Mouse (Mus musculus) cerebellum, adult 11-12 months (tissue): ENCODE data around the gene E330021D16Rik.

Experiments used
- DNase-seq: peaks from one replicate; pipeline ENCODE4 v3.0.0; 2022

Gene E330021D16Rik

DNA sequence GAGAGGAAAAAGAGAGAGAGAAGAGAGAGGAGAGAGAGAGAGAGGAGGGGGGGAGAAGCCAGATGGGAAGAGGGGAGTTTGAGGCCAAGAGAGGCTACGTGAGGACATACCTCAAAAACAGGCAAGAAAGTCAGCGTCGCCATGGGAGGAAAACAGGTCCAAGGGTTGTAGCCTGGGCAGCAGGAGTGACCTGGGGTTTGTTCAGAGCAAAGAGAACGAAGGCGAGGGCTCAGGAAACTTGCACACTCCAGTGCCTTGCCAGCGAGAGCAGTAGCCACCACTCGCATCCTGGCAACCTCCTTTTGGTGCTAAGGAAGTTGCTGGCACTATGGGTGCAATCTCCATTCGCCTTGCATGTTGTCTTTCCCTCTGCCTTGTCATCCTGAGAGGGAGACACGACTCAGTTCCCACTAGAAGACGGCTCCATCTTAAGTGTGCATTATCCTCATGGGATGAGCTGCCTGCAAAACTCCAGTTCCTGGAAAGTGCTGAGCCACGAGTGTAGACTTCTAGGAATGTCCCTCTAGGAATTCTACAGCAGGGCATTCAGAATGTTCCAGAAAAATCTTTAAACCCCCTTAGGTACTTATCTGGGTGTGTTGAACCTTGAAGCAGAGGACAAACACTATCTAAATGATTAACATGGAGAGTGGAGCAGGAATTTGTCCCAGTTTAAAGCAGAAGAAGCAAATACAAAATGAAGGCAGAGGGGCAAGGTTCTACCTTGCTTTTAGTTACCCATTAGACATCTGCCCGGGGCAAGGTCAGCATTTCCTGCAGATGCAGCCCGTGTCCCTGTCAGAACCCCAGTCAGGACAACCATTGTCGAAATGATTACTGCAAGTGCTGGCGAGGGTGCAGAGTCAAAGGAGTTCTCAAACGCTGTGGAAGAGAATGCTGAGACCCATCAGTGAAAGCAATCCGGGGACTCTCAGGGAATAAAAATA is 3.8 kb upstream of the E330021D16Rik start:
- no peak for DNase-seq

DNA sequence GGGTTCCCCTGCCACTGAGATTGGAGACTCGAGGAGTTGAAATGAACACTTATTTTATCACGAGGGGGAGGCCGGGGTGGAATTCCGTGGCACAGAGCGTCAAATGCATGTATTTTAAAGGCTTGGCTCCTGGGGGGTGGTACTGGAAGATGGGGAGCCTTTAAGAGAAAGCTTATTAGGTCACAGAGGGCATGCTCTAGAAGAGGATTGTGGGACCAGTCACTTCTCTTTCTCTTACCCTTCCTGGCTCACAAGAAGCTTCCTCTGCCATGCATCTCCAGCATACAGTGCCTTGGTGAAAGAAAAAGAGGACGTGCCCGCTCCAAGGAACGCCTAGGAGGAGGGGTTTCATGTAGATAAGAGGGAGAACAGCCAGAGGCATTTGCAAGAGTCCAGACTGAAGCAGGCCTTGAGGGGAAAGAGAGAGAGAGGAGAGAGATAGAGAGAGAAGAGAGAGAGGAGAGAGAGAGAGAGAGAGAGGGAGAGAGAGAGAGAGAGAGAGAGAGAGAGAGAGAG is 3.0 kb upstream of the E330021D16Rik start:
- DNase-seq, result no peak

DNA sequence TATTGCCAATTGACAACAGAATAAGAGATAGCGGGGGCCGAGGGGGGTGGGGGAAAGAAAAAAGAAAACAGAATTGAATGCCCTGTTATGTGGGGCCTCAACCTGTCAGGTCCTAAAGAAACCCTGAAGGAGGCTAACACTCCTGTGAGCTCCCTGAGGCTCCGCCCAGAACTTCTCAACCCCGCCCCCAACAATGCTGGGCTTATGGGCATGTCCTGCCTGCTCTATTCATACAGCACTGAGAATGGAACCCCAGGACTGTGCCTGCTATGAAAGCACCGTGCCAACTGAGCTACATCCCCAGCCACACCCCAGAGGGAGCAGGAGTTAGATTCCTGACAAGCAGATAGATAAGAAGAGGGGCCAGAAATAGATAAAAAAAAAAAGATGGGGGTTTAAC is 2.5 kb upstream of the E330021D16Rik start:
- no peak for DNase-seq

DNA sequence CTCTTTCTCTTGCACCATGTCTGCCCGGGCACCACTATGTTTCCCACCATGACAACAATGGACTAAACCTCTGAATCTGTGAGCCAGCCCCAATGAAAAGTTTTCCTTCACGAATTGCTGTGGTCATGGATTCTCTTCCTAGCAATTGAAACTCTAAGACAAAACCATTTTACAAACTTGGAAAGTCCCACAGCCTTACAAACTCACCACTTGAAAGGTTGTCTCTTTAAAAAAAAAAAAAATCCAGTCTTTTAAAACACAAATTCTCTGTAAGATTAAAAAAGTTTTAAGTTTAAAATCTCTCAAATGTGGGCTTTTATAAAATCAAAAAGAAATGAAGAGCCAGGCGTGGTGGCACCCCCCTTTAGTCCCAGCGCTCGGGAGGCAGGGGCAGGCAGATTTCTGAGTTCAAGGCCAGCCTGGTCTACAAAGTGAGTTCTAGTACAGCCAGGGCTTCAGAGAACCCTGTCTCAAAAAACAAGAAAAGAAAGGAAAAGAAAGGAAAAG is 1.5 kb downstream of the E330021D16Rik start:
- no peak for DNase-seq

DNA sequence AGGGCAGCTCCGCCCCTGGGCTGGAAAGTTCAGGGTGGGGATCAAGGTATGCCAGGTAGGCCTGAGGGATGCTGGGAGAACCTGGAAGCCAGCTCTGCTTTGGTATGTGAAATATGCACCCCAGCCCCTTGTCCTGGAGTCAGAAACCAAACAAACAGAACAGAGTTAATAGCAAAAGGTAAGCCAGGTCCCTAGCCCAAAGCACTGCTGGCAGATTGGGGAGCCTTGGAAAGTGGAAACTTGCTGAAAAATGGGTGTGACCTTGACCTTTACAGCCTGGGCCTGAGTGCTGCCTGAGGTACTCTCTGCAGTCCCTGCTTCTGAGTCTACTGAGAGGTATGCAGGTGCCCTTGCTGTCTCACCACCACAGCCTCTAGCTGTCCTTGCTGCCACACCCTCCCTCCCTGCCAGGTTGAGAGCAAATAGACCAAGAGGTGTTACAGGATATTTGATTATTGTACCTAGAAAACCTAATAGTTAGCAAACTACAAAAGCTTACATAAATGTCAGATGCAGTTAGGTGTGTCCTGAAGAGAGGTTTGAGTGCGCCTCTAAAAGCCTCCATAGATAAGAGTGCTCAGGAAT is 7.7 kb downstream of the E330021D16Rik start:
- no peak for DNase-seq

DNA sequence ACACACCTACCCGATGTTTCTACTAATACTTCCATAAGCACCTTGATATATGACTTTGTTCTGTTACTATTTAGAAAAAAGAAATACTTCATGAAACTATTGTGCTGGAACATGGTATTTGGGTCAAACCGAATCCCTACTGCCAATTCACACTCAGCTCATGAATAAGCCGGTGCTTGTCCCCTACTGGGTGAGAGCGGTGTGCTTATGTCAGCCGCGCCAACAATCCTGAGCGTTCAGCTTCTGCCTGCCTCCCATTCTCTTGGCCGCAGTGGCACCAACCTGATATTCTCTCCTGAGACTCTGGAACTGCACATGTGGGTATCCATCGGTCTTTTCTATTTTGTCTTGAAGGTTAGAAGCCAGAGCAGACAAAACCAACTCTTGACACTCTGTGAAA is 18.5 kb downstream of the E330021D16Rik start:
- no peak for DNase-seq

DNA sequence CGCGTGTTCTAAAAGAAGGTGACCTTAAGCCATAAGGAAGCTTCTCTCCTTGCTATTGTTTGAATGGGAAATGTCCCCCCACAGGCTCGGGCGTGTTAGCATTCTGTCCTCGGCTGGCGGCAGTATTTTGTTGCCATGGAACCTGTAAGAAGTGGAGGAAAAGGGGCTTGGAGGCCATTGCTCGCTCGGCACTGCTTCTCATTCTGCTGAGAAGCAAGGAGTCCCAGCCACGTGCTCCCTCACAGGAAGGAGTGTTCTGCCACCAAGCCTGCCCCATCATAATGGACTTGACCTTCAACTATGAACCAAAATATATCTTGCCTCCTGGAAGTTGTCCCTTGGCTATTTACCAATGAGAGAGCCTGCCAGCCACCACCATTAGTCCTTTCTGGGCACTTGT is 25.1 kb downstream of the E330021D16Rik start:
- no peak for DNase-seq

DNA sequence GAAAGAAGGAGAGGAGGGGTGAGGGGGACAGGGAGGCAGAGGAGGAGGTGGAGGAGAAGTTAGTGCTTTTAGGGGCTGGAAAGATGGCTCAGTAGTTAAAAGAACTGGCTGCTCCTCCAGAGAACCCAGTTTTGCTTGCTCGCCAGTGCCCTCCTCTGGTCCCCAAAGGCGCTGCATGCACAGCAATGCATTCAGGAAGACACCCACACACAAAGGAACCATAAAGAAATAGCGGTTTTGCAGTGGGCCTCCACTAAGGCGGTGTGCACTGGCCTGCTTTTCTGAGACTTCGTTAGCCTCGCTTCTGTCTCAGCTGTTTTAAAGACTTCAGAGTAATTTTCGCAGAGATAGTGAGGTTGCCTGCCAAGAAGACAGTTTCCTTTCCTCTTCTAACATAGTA is 30.1 kb downstream of the E330021D16Rik start:
- no peak for DNase-seq

DNA sequence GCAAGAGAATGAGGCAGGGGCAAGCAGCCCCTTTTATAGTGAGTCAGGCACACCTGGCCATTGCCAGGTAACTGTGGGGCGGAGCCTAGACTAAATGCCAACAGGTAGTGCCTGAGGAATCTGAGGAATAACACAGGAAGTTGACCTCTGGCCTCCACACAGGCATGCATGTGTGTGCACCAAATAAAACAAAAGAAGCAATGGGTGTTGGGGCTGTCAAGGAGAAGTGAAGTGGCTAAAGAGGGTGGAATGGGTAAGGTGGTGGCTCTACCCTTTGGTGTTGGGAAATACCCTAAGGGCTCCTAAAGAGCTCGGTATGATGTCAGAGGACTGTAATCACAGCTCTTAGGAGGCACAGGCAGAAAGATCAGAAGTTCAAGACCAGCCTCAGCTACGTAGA is 32.2 kb downstream of the E330021D16Rik start:
- DNase-seq, result no peak

DNA sequence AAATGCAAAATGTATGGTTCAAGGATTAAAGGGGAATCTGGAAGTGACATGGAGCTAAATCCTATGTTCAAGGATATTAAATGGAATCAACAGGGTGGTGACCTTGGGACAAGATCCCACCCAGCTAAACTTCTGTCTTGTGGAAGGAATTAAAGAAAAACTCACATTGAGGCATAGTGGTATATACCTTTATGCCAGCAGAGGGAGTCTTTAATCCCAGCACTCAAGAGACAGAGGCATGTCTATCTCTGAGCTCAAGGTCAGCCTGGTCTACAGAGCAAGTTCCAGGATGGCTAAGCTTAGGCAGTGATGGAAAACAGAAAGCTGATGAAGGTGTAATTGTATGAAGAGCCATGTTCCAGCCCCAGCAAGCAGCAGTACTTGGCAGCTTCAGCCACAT is 39.3 kb downstream of the E330021D16Rik start:
- no peak for DNase-seq

DNA sequence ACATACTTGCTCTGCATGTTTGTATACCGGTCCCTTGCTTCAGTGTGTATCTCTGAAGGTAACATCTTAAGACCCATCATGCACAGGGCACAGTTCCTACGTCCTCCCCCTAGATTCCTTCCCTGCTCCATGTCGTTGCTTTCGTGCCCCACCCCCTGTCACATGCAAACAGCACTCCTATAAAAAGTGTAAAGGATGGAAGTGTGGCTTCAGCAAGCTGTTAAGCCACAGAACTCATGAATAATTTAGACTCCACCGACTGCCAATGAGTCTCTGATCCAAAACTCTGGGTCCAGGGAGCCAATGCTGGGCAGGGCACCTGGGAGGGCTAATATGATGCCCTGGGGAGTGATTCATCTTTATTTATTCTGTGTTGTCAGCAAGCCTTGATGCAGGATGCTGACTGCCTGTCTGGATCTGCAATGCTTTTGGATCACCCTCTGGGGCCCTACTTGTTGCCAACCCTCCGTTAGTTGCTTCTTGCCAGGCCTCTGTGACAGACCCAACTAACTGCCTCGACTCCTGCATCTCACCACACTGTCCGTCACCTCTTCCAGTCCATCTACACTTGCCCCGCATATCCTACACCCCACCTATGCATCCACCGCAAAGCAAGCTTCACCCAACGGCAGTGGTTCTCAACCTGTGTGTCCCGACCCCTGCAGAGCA is 50.8 kb downstream of the E330021D16Rik start:
- DNase-seq, result no peak

DNA sequence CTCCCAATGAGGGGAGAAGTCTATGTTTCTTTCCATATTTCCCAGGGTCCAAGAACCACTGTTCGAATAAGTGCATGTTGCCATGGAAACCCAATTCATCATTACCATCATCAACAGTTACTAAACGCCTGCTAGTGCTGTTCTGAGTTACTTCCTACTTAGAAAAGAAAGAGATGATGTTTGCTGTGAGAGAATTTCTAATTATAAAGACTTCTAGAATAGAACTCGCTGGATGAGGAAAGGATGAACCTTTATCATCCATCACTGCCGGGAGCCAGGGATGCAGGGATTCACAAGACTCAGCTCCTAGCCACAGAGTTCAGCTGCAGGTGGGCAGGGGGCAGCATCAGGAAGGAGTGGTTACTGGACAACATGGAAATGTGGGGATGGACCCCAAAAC is 51.4 kb downstream of the E330021D16Rik start:
- DNase-seq, result no peak

DNA sequence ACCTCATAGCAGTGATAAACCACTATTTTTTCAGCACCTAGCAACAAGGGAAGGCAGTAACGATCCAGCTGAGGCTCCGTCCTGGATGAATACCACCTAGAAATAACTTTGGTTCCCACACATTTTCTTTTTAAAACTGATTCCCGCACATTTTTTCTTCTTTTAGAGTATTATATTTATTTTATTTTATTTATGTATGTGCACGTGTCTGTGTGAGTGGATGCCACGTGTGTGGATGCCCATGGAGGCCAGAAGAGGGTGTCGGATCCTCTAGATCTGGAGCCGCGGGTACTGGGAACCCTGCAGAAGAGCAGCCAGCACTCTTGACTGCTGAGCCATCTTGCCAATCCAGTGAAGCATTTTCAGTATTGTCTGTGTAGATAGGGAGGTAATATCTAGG is 52.1 kb downstream of the E330021D16Rik start:
- DNase-seq, result no peak

DNA sequence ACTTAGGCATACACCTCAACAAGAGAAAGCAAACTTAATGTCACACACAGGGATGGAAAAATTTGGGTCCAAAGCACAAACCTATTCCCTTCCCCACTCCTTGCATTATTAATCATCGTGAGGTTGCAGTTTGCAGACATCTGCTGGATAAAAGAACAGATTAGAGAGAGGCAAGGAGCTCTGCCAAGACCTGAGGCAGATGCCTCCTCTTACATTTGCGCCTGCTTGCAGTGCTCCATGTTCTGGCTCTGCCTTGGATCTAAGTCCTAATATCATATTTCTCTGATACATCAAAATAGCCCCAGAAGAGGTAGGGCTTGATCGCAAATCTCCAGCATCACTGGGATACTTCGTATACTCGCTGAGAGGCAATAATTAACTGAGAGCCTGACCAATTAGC is 56.9 kb downstream of the E330021D16Rik start:
- no peak for DNase-seq

DNA sequence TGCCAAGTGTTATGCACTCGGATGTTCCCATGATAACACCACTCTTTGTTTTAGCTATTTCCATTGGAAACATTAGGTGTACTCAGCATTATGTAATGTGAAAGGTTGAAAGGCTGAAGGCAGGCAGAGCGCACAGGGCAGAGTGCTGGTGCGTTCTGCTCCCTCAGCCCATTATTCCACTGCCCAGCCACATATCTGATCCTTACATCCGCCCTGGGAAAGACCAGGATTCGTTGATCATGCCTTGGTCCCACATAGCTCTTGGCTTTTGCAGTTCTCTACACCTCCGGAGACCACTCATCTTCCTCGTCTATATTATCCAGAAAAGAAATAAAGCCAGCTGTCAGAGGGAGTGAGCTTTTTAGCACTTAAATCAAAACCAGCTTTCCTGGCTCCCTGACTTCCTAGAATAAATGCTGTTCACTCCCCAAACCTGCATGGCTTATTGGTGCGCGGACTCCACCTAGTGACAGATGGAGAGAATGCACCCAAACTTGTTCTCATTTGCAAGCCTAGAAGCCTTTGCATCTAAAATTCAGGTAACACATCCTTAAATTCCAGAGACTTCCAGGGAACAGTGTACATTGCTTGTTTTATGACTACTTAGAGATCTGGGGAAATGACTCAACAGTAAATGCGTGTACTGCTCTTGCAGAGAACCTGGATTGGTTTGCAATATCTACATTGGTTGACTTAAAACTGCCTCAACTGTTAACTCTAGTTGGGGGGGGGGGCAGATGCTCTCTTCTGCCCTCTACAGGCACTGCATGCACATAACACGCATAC is 61.8 kb downstream of the E330021D16Rik start:
- peak; percentile 41 for DNase-seq
